Comparison of ENCODE assay signal across 22 mouse cellular contexts in the genomic region with DNA sequence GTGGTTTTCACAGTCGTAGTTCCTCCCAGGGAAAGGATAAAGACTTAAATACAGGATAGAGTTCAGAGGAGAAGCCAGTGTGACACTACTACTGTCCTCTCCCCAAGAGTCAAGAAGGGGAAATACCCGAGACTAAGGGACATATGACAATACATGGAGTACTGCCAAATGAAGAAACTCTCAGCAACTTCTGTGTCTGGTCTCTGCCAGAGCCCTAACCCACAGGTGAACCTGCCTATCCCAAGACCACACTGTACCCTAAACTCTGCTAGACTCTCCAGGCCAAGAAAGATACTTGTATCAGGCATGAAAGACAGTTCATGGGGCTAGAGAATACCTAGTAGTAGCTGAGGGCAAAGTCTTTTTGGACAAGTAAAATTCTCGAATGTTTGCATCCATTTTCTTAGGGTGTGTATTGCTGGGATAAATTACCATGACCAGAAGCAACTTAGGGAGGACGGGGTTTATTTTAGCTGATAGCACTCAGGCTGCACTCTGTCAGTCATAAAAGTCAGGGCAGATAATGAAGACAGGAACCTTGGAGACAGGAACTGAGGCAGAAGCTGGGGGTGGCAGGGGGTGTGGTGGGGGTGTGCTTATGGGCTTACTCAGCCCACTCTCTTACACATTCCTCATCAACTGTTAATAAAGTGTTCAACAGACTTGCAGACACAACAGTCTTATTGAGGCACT. TPM values are rescaled to one million over a fixed set of nuclear protein-coding genes. Genes with fewer than 3 reads are reported as not detected.
A peak's percentile ranks its signal among the peaks of the same experiment; 100 is the strongest.
DNase-seq lines count a peak whose midpoint lies in the region; ATAC-seq and TF ChIP-seq lines count a peak whose summit lies in the region.
"Had no signal": no experiment of that assay in that cellular context is flagged by ENCODE, and none has a peak within 500 bp of the region (broad histone marks: within the 10 kb centered on the region; RNA-seq: fewer than 3 reads in every experiment).

No protein-coding gene starts in this region.

- no peak for TF ChIP-seq CTCF in intestine, postnatal 0 days (IDR thresholded peaks at IDR 0.05; ENCODE audit: low read depth)
- no peak for TF ChIP-seq CTCF in kidney, adult 2 months (conservative IDR thresholded peaks at IDR 0.05; ENCODE audit: insufficient read depth, insufficient read length, low read depth, low read length)

- no peak overlapping the region for H3K27ac ChIP-seq in intestine, postnatal 0 days (ENCODE audit: low read depth, low read length)
- no peak overlapping the region for H3K27ac ChIP-seq in intestine, embryonic 16.5 days (ENCODE audit: low read length)
- H3K27ac ChIP-seq in midbrain, embryonic 14.5 days (replicated peaks; ENCODE audit: low read depth, low read length), result no peak overlapping the region
- H3K27ac ChIP-seq in midbrain, embryonic 11.5 days (ENCODE audit: low read depth, low read length), result no peak overlapping the region
- no peak overlapping the region for H3K27ac ChIP-seq in limb, embryonic 13.5 days
- no peak overlapping the region for H3K27ac ChIP-seq in liver, embryonic 15.5 days (replicated peaks)
- no peak overlapping the region for H3K27ac ChIP-seq in kidney, adult 2 months (ENCODE audit: insufficient read depth, low read depth, low read length)
- H3K27ac ChIP-seq: embryonic facial prominence, embryonic 13.5 days; hindbrain, embryonic 15.5 days; midbrain, embryonic 10.5 days had no signal

- H3K36me3 ChIP-seq in intestine, postnatal 0 days (ENCODE audit: control insufficient read depth, insufficient read depth), result peaks cover 33% of the 10 kb centered on the region
- H3K36me3 ChIP-seq in intestine, embryonic 16.5 days (ENCODE audit: control insufficient read depth, insufficient read depth, low read length), result peaks cover 13% of the 10 kb centered on the region
- peaks cover 32% of the 10 kb centered on the region for H3K36me3 ChIP-seq in midbrain, embryonic 14.5 days (ENCODE audit: control insufficient read depth, insufficient read depth, low read length)
- H3K36me3 ChIP-seq in midbrain, embryonic 11.5 days (ENCODE audit: control insufficient read depth, insufficient read depth, low read length), result peaks cover 1% of the 10 kb centered on the region; the same call in 1 of the 2 replicates
- H3K36me3 ChIP-seq in limb, embryonic 13.5 days, result peaks cover 41% of the 10 kb centered on the region
- H3K36me3 ChIP-seq in liver, embryonic 15.5 days (replicated peaks), result peaks cover 31% of the 10 kb centered on the region
- H3K36me3 ChIP-seq in kidney, adult 2 months (ENCODE audit: control insufficient read depth, insufficient read depth, low read length), result peaks cover 8% of the 10 kb centered on the region

- no peak for TF ChIP-seq POLR2A in kidney, adult 2 months (IDR thresholded peaks at IDR 0.05; ENCODE audit: low read depth, low read length)

- ATAC-seq in intestine, postnatal 0 days, result no peak
- ATAC-seq in intestine, embryonic 16.5 days, result no peak
- no peak for ATAC-seq in midbrain, embryonic 14.5 days (ENCODE audit: low FRiP score, low TSS enrichment)
- no peak for ATAC-seq in midbrain, embryonic 11.5 days (ENCODE audit: low FRiP score)
- ATAC-seq in limb, embryonic 13.5 days (ENCODE audit: low FRiP score, low read depth), result no peak
- ATAC-seq in liver, embryonic 15.5 days (ENCODE audit: insufficient read depth), result no peak
- ATAC-seq: forebrain, embryonic 16.5 days; Patski had no signal

- no peaks in the 10 kb centered on the region for H3K27me3 ChIP-seq in intestine, postnatal 0 days (replicated peaks; ENCODE audit: control insufficient read depth, insufficient read depth, low read length)
- no peaks in the 10 kb centered on the region for H3K27me3 ChIP-seq in intestine, embryonic 16.5 days (replicated peaks; ENCODE audit: control insufficient read depth, insufficient read depth, low read length)
- no peaks in the 10 kb centered on the region for H3K27me3 ChIP-seq in midbrain, embryonic 14.5 days (ENCODE audit: control insufficient read depth, insufficient read depth, low read length)
- no peaks in the 10 kb centered on the region for H3K27me3 ChIP-seq in midbrain, embryonic 11.5 days (ENCODE audit: control insufficient read depth, insufficient read depth, low read length)
- H3K27me3 ChIP-seq in limb, embryonic 13.5 days, result no peaks in the 10 kb centered on the region
- H3K27me3 ChIP-seq in liver, embryonic 15.5 days, result no peaks in the 10 kb centered on the region
- H3K27me3 ChIP-seq in kidney, adult 2 months (replicated peaks; ENCODE audit: control insufficient read depth, insufficient read depth, low read length), result no peaks in the 10 kb centered on the region
- H3K27me3 ChIP-seq: embryonic facial prominence, embryonic 13.5 days; hindbrain, embryonic 15.5 days; Patski had no signal

- no peak overlapping the region for H3K4me3 ChIP-seq in intestine, postnatal 0 days (ENCODE audit: low read depth, low read length)
- H3K4me3 ChIP-seq in intestine, embryonic 16.5 days (ENCODE audit: low read length), result no peak overlapping the region
- no peak overlapping the region for H3K4me3 ChIP-seq in midbrain, embryonic 14.5 days (replicated peaks; ENCODE audit: low read depth, low read length)
- H3K4me3 ChIP-seq in midbrain, embryonic 11.5 days (ENCODE audit: low read depth, low read length), result no peak overlapping the region
- no peak overlapping the region for H3K4me3 ChIP-seq in limb, embryonic 13.5 days
- no peak overlapping the region for H3K4me3 ChIP-seq in liver, embryonic 15.5 days (replicated peaks)
- no peak overlapping the region for H3K4me3 ChIP-seq in kidney, adult 2 months (ENCODE audit: insufficient read depth, low read depth, low read length)
- H3K4me3 ChIP-seq: midbrain, embryonic 10.5 days had no signal

- peak overlapping the region; percentile 40 for H3K4me2 ChIP-seq in intestine, postnatal 0 days (replicated peaks; ENCODE audit: low read depth)
- no peak overlapping the region for H3K4me2 ChIP-seq in intestine, embryonic 16.5 days (ENCODE audit: low read depth, low read length)
- H3K4me2 ChIP-seq in midbrain, embryonic 14.5 days (ENCODE audit: low read length), result 0 out of 2 replicates have a peak overlapping the region, but pooled peaks have one; percentile 9
- H3K4me2 ChIP-seq in midbrain, embryonic 11.5 days, result no peak overlapping the region
- H3K4me2 ChIP-seq in limb, embryonic 13.5 days (replicated peaks), result 0 out of 2 replicates have a peak overlapping the region, but pooled peaks have one; percentile 2
- peak overlapping the region; percentile 7; the same call in 1 of the 2 replicates for H3K4me2 ChIP-seq in liver, embryonic 15.5 days

- peaks cover 13% of the 10 kb centered on the region; the same call in 1 of the 2 replicates for H3K4me1 ChIP-seq in intestine, postnatal 0 days (replicated peaks; ENCODE audit: control insufficient read depth, insufficient read depth, low read length)
- H3K4me1 ChIP-seq in intestine, embryonic 16.5 days (ENCODE audit: control insufficient read depth, insufficient read depth, low read length), result peaks cover 12% of the 10 kb centered on the region
- H3K4me1 ChIP-seq in midbrain, embryonic 14.5 days (ENCODE audit: control insufficient read depth, insufficient read depth, low read length), result peaks cover 11% of the 10 kb centered on the region; the same call in 1 of the 2 replicates
- H3K4me1 ChIP-seq in midbrain, embryonic 11.5 days (ENCODE audit: control insufficient read depth, insufficient read depth, low read length), result peaks cover 7% of the 10 kb centered on the region; the same call in 1 of the 2 replicates
- H3K4me1 ChIP-seq in limb, embryonic 13.5 days, result peaks cover 21% of the 10 kb centered on the region
- H3K4me1 ChIP-seq in liver, embryonic 15.5 days (replicated peaks), result peaks cover 34% of the 10 kb centered on the region
- H3K4me1 ChIP-seq in kidney, adult 2 months (ENCODE audit: control insufficient read depth, insufficient read depth, low read length), result peaks cover 25% of the 10 kb centered on the region

- no peak for DNase-seq in midbrain, embryonic 14.5 days
- DNase-seq in midbrain, embryonic 11.5 days (ENCODE audit: low spot score, missing footprints), result no peak
- no peak for DNase-seq in kidney, adult 2 months
- DNase-seq: adrenal gland, postnatal 10 days; cerebellum, adult 9-11 months; gastrocnemius, postnatal 25 days; heart, postnatal 10 days; kidney, adult 8-10 months; kidney, postnatal 14 days; lung, postnatal 10 days; right cerebral cortex, postnatal 14 days; spleen, adult 18-20 months; thymus, postnatal 25 days had no signal

- no peaks in the 10 kb centered on the region for H3K9me3 ChIP-seq in intestine, postnatal 0 days (ENCODE audit: control insufficient read depth)
- H3K9me3 ChIP-seq in intestine, embryonic 16.5 days (ENCODE audit: control insufficient read depth, low read length), result no peaks in the 10 kb centered on the region
- H3K9me3 ChIP-seq in midbrain, embryonic 14.5 days (ENCODE audit: control insufficient read depth, low read length), result no peaks in the 10 kb centered on the region
- no peaks in the 10 kb centered on the region for H3K9me3 ChIP-seq in midbrain, embryonic 11.5 days (ENCODE audit: control insufficient read depth, low read length)
- no peaks in the 10 kb centered on the region for H3K9me3 ChIP-seq in limb, embryonic 13.5 days
- no peaks in the 10 kb centered on the region for H3K9me3 ChIP-seq in liver, embryonic 15.5 days (replicated peaks)
- H3K9me3 ChIP-seq: embryonic facial prominence, embryonic 13.5 days; hindbrain, embryonic 15.5 days; midbrain, embryonic 10.5 days had no signal

- 52% methylated on average over 4 of the region's 4 CpGs for WGBS in intestine, postnatal 0 days
- WGBS in intestine, embryonic 16.5 days, result 63% methylated on average over 4 of the region's 4 CpGs
- 75% methylated on average over 4 of the region's 4 CpGs for WGBS in midbrain, embryonic 14.5 days
- WGBS in midbrain, embryonic 11.5 days, result 71% methylated on average over 4 of the region's 4 CpGs
- WGBS in limb, embryonic 13.5 days, result 73% methylated on average over 4 of the region's 4 CpGs
- WGBS in liver, embryonic 15.5 days (ENCODE audit: insufficient replicate concordance), result 40% methylated on average over 4 of the region's 4 CpGs
- WGBS in kidney, adult 2 months, result 53% methylated on average over 4 of the region's 4 CpGs

- H3K9ac ChIP-seq in intestine, postnatal 0 days (ENCODE audit: low read depth, low read length), result no peak overlapping the region
- H3K9ac ChIP-seq in intestine, embryonic 16.5 days (ENCODE audit: low read depth, low read length), result no peak overlapping the region
- H3K9ac ChIP-seq in midbrain, embryonic 14.5 days (replicated peaks; ENCODE audit: low read length), result no peak overlapping the region
- H3K9ac ChIP-seq in midbrain, embryonic 11.5 days (ENCODE audit: low read length), result no peak overlapping the region
- H3K9ac ChIP-seq in limb, embryonic 13.5 days, result no peak overlapping the region
- H3K9ac ChIP-seq in liver, embryonic 15.5 days, result no peak overlapping the region
- H3K9ac ChIP-seq: embryonic facial prominence, embryonic 13.5 days; hindbrain, embryonic 15.5 days had no signal

RNA-seq across cellular contexts. Expression of a gene that starts 28.1 kb away (rescaled TPM):
- polyA plus RNA-seq in intestine, postnatal 0 days (2015; fragmentation: Nextera tagmentation; extraction: Ambion mirVana), result 1.8 and 1.9 TPM in 2 replicates
- polyA plus RNA-seq in intestine, embryonic 16.5 days (2015; fragmentation: Nextera tagmentation; extraction: Ambion mirVana), result 3.4 and 3.5 TPM in 2 replicates
- 0.16 and 0.42 TPM in 2 replicates for polyA plus RNA-seq in midbrain, embryonic 14.5 days (2014; fragmentation: Nextera tagmentation; extraction: Ambion mirVana)
- 0.80 and 0.94 TPM in 2 replicates for polyA plus RNA-seq in midbrain, embryonic 11.5 days (2014; fragmentation: Nextera tagmentation; extraction: Ambion mirVana)
- 1.00 and 1.4 TPM in 2 replicates for polyA plus RNA-seq in limb, embryonic 13.5 days (2015; fragmentation: Nextera tagmentation; extraction: Ambion mirVana)
- not detected in 2 replicates for polyA plus RNA-seq in liver, embryonic 15.5 days (2015; fragmentation: Nextera tagmentation; extraction: Ambion mirVana)
- 106 and 129 TPM in 2 replicates for polyA plus RNA-seq in kidney, adult 2 months (2012; rRNA removed)

RNA-seq across cellular contexts. Expression of a gene that starts 35.2 kb away (rescaled TPM):
- 205 and 228 TPM in 2 replicates for polyA plus RNA-seq in intestine, postnatal 0 days (2015; fragmentation: Nextera tagmentation; extraction: Ambion mirVana)
- 174 and 180 TPM in 2 replicates for polyA plus RNA-seq in intestine, embryonic 16.5 days (2015; fragmentation: Nextera tagmentation; extraction: Ambion mirVana)
- 93.9 and 115 TPM in 2 replicates for polyA plus RNA-seq in midbrain, embryonic 14.5 days (2014; fragmentation: Nextera tagmentation; extraction: Ambion mirVana)
- 118 and 122 TPM in 2 replicates for polyA plus RNA-seq in midbrain, embryonic 11.5 days (2014; fragmentation: Nextera tagmentation; extraction: Ambion mirVana)
- 159 and 169 TPM in 2 replicates for polyA plus RNA-seq in limb, embryonic 13.5 days (2015; fragmentation: Nextera tagmentation; extraction: Ambion mirVana)
- 44.1 and 46.1 TPM in 2 replicates for polyA plus RNA-seq in liver, embryonic 15.5 days (2015; fragmentation: Nextera tagmentation; extraction: Ambion mirVana)
- 76.2 and 82.5 TPM in 2 replicates for polyA plus RNA-seq in kidney, adult 2 months (2012; rRNA removed)

Comparison
In these comparisons a context has a peak if more than half of its experiments do, and no peak if none do; other contexts are left out.
1. H3K4me2 ChIP-seq: peak in intestine, postnatal 0 days (single experiment), midbrain, embryonic 14.5 days (single experiment), limb, embryonic 13.5 days (single experiment) and liver, embryonic 15.5 days (single experiment); none in intestine, embryonic 16.5 days (single experiment) and midbrain, embryonic 11.5 days (single experiment).
2. RNA of a gene that starts 28.1 kb away (polyA plus RNA-seq): 106 to 129 TPM in kidney, adult 2 months; 3.4 to 3.5 TPM in intestine, embryonic 16.5 days, 1.8 to 1.9 TPM in intestine, postnatal 0 days, 1.00 to 1.4 TPM in limb, embryonic 13.5 days, 0.80 to 0.94 TPM in midbrain, embryonic 11.5 days, 0.16 to 0.42 TPM in midbrain, embryonic 14.5 days and not detected in liver, embryonic 15.5 days; every median in the first group is over 10 times any median in the second.